Mouse (Mus musculus) heart, embryonic 13.5 days (tissue): ENCODE results near the gene Gata5. TPM values are rescaled to one million over a fixed set of nuclear protein-coding genes. Genes with fewer than 3 reads are reported as not detected.
A peak's percentile ranks its signal among the peaks of the same experiment; 100 is the strongest.

Experiments
- ATAC-seq: fragments of 200-750 bp; cut with Nextera tagmentation; 2 replicates; pipeline ENCODE4 v1.8.0; 2017; ENCODE audit warnings: moderate TSS enrichment; ENCODE audit not compliant: insufficient number of reproducible peaks, low FRiP score, low TSS enrichment; ENCODE audit errors: extremely low read depth
- H3K27ac ChIP-seq: fragments of 300-500 bp; sonication (generic); replicated peaks from 2 replicates; pipeline ENCODE4 v1.5.1; 2015; ENCODE audit warnings: moderate library complexity, mild to moderate bottlenecking, inconsistent platforms
- H3K27me3 ChIP-seq: fragments of 300-500 bp; sonication (generic); replicated peaks from 2 replicates; pipeline ENCODE4 v1.6.1; 2015; ENCODE audit warnings: mild to moderate bottlenecking, inconsistent platforms
- H3K36me3 ChIP-seq: fragments of 300-500 bp; sonication (generic); 2 replicates; pipeline ENCODE4 v1.6.1; 2015; ENCODE audit warnings: mild to moderate bottlenecking, inconsistent platforms
- H3K4me1 ChIP-seq: fragments of 300-500 bp; sonication (generic); 2 replicates; pipeline ENCODE4 v1.6.1; 2015; ENCODE audit warnings: inconsistent platforms
- H3K4me2 ChIP-seq: fragments of 300-500 bp; sonication (generic); 2 replicates; pipeline ENCODE4 v1.6.1; 2015; ENCODE audit warnings: inconsistent platforms, mild to moderate bottlenecking, moderate library complexity
- H3K4me3 ChIP-seq: fragments of 300-500 bp; sonication (generic); 2 replicates; pipeline ENCODE4 v1.5.1; 2015; ENCODE audit warnings: moderate library complexity, mild to moderate bottlenecking, inconsistent platforms
- H3K9ac ChIP-seq: fragments of 300-500 bp; sonication (generic); 2 replicates; pipeline ENCODE4 v1.6.1; 2015; ENCODE audit warnings: inconsistent platforms, mild to moderate bottlenecking, moderate library complexity
- H3K9me3 ChIP-seq: fragments of 300-500 bp; sonication (generic); 2 replicates; pipeline ENCODE4 v1.6.1; 2016; ENCODE audit warnings: inconsistent platforms
- WGBS: fragments of 180-500 bp; shearing (Covaris S2); methylation state at CpG from one replicate; pipeline ENCODE4 v1.1.7; 2015; ENCODE audit warnings: mixed read lengths; 5-methylcytosine and 5-hydroxymethylcytosine counted together
- polyA plus RNA-seq: library from polyadenylated mRNA; unstranded; fragments of >200 nt; fragmentation: Nextera tagmentation; extraction: Ambion mirVana; gene quantifications from 2 replicates; pipeline ENCODE4 v1.2.1, GENCODE M21; 2015

The Gata5 gene
- polyA plus RNA-seq, 1 experiment from 2014 or later: 14.7 TPM

DNA sequence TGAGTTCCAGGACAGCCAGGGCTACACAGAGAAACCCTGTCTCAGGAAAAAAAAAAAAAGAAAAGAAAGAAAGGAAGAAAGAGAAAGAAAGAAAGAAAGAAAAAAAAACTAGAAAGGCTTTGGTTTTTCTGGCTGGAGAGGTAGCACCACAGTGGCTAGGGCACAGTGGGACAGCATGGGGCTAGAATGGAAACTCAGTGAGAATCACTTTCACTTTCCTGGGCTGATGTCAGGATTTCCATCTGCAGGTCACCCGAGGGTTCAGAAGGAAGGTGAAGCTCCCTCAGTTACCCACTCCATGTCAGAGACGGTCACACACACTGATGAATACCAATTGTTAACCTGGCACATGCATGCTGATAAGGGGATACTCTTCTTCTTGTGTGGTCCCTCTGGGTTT, 26.8 kb downstream of the Gata5 start:
- Histone ChIP-seq H3K36me3 (no peaks in the 10 kb centered on the region), H3K9me3 (no peaks in the 10 kb centered on the region), H3K4me2 (no peak overlapping the region), H3K9ac (no peak overlapping the region), H3K4me3 (no peak overlapping the region), H3K27me3 (no peaks in the 10 kb centered on the region), H3K27ac (no peak overlapping the region), H3K4me1 (peaks cover 18% of the 10 kb centered on the region)
- no peak for ATAC-seq
- 35% methylated on average over 2 of the region's 2 CpGs for WGBS

DNA sequence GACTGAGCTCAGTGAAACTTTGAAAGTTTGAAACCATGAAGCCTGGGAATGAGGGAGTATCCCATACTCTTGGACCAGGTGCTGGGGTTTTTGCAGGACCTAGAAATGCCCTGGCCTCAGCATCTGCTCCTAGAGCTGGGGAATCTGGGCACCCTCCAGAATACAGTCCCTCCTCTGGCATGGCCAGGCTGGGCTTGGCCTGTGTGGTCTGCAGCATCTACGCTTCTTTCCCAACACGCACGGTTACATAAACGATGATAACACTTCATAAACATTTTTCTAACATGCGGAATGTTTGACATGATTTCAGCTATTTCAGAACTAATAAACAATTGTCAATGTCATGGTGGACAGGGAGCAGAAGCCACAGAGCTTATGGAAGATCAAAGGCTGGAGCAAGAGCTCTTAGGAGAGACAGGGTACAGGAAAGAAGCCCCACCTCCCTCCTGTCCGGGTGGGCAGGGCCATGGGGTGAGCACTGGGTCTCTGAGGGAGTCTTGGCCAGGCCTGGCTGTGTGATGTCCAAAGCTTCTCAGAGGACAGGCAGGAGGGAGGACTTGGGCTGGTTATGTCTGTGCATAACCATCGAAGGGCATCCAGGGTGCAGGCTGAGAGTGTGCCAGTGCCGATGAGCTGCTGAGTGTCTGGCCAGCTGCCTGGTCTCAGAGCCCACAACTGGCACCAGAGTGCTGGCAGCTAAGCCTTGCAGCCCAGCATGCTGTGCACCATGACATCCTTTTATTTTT, 27.9 kb downstream of the Gata5 start:
- no peaks in the 10 kb centered on the region for H3K27me3 ChIP-seq
- H3K4me1 ChIP-seq: peaks cover 16% of the 10 kb centered on the region
- no peaks in the 10 kb centered on the region for H3K36me3 ChIP-seq
- ATAC-seq: no peak
- WGBS: 64% methylated on average over 8 of the region's 8 CpGs
- H3K4me3 ChIP-seq: no peak overlapping the region
- no peak overlapping the region for H3K27ac ChIP-seq
- no peaks in the 10 kb centered on the region for H3K9me3 ChIP-seq
- H3K4me2 ChIP-seq: no peak overlapping the region
- H3K9ac ChIP-seq: 0 out of 2 replicates have a peak overlapping the region, but pooled peaks have one; percentile 11

DNA sequence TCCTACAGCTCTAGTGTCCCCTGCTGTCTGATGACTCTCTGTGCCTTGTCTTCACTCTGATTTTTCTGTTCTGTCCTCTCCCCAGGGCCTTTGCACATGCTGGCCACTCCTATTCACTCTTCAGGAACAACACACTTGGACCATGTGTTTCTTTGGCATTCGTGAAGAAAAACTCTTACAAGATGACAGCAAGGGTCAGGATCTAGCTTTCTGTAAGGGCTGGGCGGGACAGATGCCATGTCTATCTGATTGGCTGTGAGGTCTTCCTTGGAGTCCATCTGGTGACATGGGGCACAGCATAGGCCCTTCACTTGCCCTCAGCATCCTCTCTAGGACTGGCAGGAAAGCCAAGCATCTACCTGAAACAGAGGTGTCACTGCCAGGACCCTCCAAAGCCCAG, 28.5 kb downstream of the Gata5 start:
- peaks cover 13% of the 10 kb centered on the region for H3K4me1 ChIP-seq
- H3K4me2 ChIP-seq: no peak overlapping the region
- no peak overlapping the region for H3K4me3 ChIP-seq
- no peaks in the 10 kb centered on the region for H3K9me3 ChIP-seq
- 72% methylated on average over 2 of the region's 2 CpGs for WGBS
- no peaks in the 10 kb centered on the region for H3K27me3 ChIP-seq
- H3K36me3 ChIP-seq: no peaks in the 10 kb centered on the region
- H3K27ac ChIP-seq: no peak overlapping the region
- H3K9ac ChIP-seq: no peak overlapping the region
- no peak for ATAC-seq

DNA sequence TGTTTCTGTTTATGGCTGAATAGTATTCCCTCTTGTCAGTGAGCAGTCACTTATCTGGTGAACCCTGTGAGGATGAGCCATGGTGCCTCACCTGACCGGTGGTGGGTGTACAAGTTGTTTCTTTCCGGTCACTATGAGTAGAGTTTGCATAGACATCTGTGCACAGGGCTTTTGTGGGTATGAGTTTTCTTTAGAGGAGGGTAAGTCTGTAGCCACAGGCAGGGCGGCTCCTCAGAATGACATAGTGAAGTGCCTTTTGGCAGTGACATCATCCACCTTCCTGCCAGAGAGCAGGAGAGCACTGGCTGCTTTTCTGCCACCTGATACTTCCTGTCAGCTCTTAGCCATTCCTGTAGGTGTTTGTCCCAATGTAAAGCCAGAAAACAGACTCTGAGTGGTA, 29.0 kb downstream of the Gata5 start:
- H3K9me3 ChIP-seq: no peaks in the 10 kb centered on the region
- no peak overlapping the region for H3K4me2 ChIP-seq
- 73% methylated on average over 3 of the region's 3 CpGs for WGBS
- no peaks in the 10 kb centered on the region for H3K36me3 ChIP-seq
- H3K27ac ChIP-seq: no peak overlapping the region
- no peak overlapping the region for H3K4me3 ChIP-seq
- no peak overlapping the region for H3K9ac ChIP-seq
- H3K27me3 ChIP-seq: no peaks in the 10 kb centered on the region
- peaks cover 13% of the 10 kb centered on the region for H3K4me1 ChIP-seq
- no peak for ATAC-seq

DNA sequence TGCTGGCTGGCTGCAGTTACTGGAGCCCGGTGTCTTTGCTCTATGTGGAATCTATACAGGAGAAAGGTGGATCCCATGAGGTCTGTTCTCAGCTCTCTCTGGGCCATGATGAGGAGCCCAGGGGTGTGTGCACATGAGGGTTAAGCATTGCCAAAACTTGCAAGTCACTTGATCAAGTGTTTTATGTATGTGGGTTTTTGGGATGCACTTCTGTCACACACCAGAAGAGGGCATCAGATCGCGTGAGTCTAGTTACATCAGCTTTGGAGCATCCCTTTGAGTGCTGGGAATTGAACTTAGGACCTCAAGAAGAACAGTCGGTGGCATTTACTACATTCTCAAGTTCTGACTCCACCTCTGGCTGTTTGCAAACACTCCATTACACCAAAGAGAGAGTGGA, 29.9 kb downstream of the Gata5 start:
- no peak overlapping the region for H3K9ac ChIP-seq
- no peak overlapping the region for H3K27ac ChIP-seq
- WGBS: 58% methylated on average over 4 of the region's 4 CpGs
- peaks cover 16% of the 10 kb centered on the region for H3K4me1 ChIP-seq
- no peak for ATAC-seq
- H3K36me3 ChIP-seq: no peaks in the 10 kb centered on the region
- no peak overlapping the region for H3K4me2 ChIP-seq
- H3K9me3 ChIP-seq: no peaks in the 10 kb centered on the region
- no peak overlapping the region for H3K4me3 ChIP-seq
- H3K27me3 ChIP-seq: no peaks in the 10 kb centered on the region

DNA sequence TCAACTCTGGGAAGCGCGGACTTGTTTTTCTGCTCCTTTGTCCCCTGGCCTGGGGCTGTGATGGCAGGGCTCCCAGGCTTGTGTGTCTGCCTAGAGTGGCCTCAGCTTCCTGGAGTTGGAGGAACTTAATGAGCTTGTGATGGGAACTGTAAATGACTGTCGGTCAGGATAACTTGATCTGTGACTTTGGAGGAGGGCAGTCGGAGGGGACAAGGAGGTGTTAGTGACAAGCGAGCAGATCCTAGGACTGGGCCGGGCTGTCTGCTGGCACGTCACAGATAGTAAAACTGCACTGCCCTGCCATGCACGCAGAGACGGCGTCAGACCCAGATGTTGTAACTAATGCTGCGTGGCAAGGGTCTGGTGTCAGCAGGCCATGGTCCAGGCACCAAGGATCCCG, 31.0 kb downstream of the Gata5 start:
- H3K27me3 ChIP-seq: no peaks in the 10 kb centered on the region
- no peaks in the 10 kb centered on the region for H3K36me3 ChIP-seq
- H3K4me1 ChIP-seq: peaks cover 16% of the 10 kb centered on the region
- WGBS: 50% methylated on average over 12 of the region's 12 CpGs
- no peak for ATAC-seq
- no peak overlapping the region for H3K4me3 ChIP-seq
- no peak overlapping the region for H3K9ac ChIP-seq
- H3K9me3 ChIP-seq: no peaks in the 10 kb centered on the region
- H3K27ac ChIP-seq: no peak overlapping the region
- no peak overlapping the region for H3K4me2 ChIP-seq

DNA sequence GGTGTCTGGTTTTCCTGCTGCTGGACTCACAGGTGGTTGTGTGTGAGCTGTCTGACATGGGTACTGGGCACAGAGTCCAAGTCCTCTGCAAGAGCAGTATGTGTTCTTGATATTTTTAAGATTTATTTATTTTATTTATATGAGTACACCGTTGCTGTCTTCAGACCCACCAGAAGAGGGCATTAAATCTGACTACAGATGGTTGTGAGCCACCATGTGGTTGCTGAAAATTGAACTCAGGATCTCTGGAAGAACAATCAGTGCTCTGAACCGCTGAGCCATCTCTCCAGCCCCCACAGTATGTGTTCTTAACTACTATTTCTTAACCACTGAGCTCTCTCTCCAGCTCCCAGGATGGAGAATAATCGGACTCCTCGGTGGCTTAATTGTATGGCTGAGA, 32.3 kb downstream of the Gata5 start:
- peaks cover 16% of the 10 kb centered on the region for H3K4me1 ChIP-seq
- no peak overlapping the region for H3K4me3 ChIP-seq
- no peaks in the 10 kb centered on the region for H3K36me3 ChIP-seq
- no peaks in the 10 kb centered on the region for H3K9me3 ChIP-seq
- WGBS: 82% methylated on average over 4 of the region's 4 CpGs
- no peak overlapping the region for H3K4me2 ChIP-seq
- ATAC-seq: no peak
- H3K27ac ChIP-seq: no peak overlapping the region
- H3K9ac ChIP-seq: no peak overlapping the region
- H3K27me3 ChIP-seq: no peaks in the 10 kb centered on the region

DNA sequence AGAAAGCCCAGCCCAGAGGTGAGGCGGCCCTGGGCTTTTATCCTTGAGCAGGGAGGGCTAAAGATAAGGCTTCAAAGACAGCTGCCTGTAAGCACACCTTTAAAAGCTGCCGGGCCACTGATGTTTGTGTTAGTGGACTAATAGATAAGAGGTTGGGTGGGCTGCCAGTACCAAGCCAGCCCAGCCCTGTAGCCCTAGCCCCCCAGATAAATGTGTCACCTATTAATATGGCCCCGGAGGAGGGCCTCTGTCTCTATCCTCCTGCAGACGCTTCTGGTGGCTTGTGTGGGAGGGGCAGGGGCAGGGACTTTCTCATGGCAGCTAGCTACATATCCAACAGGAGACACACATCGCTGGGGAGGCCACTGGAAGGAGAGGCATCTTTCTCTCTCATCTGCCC, 33.7 kb downstream of the Gata5 start:
- H3K9ac ChIP-seq: no peak overlapping the region
- peaks cover 13% of the 10 kb centered on the region for H3K4me1 ChIP-seq
- H3K4me3 ChIP-seq: no peak overlapping the region
- no peak overlapping the region for H3K27ac ChIP-seq
- no peaks in the 10 kb centered on the region for H3K36me3 ChIP-seq
- H3K27me3 ChIP-seq: no peaks in the 10 kb centered on the region
- no peaks in the 10 kb centered on the region for H3K9me3 ChIP-seq
- 23% methylated on average over 5 of the region's 5 CpGs for WGBS
- ATAC-seq: no peak
- H3K4me2 ChIP-seq: no peak overlapping the region

DNA sequence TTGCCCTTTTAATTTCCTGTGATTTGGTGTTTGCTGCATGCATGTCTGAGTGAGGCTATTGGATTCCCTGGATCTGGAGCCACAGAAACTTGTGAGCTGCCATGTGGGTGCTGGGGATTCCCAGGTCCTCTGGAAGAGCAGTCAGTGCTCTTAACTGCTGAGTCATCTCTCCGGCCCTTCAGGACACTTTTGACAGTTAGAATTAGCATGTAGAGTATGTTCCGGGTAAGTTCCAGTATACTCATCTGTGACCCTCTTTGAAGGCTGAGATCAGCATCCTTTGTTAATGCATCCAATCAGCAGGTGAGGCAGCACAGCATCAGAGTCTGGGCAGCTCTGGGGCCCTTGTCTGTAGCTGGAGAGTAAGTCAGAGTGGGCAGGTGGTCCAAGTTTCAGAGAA, 34.2 kb downstream of the Gata5 start:
- WGBS: 36% methylated on average over 2 of the region's 2 CpGs
- Histone ChIP-seq H3K9ac (no peak overlapping the region), H3K4me2 (no peak overlapping the region), H3K4me1 (peaks cover 13% of the 10 kb centered on the region), H3K27ac (no peak overlapping the region), H3K36me3 (no peaks in the 10 kb centered on the region), H3K27me3 (no peaks in the 10 kb centered on the region), H3K4me3 (no peak overlapping the region), H3K9me3 (no peaks in the 10 kb centered on the region)
- no peak for ATAC-seq

DNA sequence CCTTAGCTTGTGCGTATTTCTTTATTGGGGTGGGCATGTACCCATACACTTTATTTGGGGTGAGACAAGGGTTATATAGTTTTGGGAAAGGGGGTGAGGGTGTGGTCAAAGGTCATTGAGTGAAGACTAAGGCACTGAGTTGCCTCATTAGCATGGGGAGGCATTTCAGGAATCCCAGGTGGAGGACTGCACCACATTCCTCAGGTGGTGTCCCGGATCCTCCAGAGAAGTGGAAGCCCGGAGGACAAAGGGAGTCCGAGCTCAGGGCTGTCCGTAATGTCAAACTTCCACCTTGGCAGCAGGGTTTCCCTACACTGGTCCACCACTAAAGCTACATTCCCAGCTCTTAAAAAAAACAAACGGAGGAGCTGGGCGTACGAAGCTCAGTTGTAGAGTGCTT, 41.6 kb downstream of the Gata5 start:
- no peak overlapping the region for H3K27ac ChIP-seq
- no peaks in the 10 kb centered on the region for H3K27me3 ChIP-seq
- 62% methylated on average over 8 of the region's 8 CpGs for WGBS
- no peaks in the 10 kb centered on the region for H3K9me3 ChIP-seq
- H3K4me2 ChIP-seq: no peak overlapping the region
- H3K36me3 ChIP-seq: no peaks in the 10 kb centered on the region
- no peak for ATAC-seq
- H3K9ac ChIP-seq: no peak overlapping the region
- no peak overlapping the region for H3K4me3 ChIP-seq
- H3K4me1 ChIP-seq: peaks cover 29% of the 10 kb centered on the region

DNA sequence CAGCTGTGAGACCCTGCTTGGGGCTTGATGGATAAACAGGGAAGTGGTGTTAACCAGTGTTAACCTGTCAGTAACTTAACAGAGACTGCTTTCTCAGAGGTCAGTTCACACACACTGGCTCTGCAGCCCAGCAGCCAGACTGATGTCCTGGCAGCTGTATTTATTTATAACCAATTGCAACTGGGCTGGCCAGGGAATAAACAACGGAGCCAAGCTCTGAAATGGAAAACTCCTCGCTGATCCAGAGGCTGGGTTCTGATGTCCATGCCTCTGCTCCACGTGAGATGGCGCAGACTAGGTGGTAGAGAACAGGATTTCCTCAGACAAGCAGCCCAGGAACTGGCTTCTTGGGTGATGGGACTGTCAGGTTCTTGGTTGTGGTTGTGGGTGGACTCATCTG, 42.5 kb downstream of the Gata5 start:
- H3K4me1 ChIP-seq: peaks cover 29% of the 10 kb centered on the region
- no peak overlapping the region for H3K4me3 ChIP-seq
- H3K9ac ChIP-seq: 0 out of 2 replicates have a peak overlapping the region, but pooled peaks have one; percentile 19
- no peak overlapping the region for H3K4me2 ChIP-seq
- 61% methylated on average over 4 of the region's 4 CpGs for WGBS
- no peaks in the 10 kb centered on the region for H3K9me3 ChIP-seq
- H3K27ac ChIP-seq: no peak overlapping the region
- H3K36me3 ChIP-seq: no peaks in the 10 kb centered on the region
- no peaks in the 10 kb centered on the region for H3K27me3 ChIP-seq
- no peak for ATAC-seq

DNA sequence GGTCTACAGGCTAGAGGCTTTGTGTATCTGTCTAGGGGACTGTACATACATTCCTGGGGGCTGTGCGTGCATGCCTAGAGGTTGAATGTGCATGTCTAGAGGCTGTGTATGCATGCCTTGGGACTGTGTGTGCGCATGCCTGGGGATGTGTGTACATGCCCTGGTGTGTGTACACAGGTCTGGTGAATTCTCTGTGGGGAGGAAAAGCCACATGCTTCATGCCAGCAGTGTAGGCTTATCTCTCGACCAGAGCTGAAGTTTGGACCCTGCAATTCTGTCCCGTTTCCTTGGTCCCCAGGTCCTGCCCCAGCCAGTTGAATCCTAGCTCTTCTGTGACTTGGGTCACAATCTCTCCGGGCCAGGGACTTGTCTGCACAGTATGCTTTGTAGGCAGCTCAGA, 42.9 kb downstream of the Gata5 start:
- 67% methylated on average over 5 of the region's 5 CpGs for WGBS
- H3K27me3 ChIP-seq: no peaks in the 10 kb centered on the region
- H3K9ac ChIP-seq: no peak overlapping the region
- H3K4me2 ChIP-seq: no peak overlapping the region
- H3K36me3 ChIP-seq: no peaks in the 10 kb centered on the region
- H3K9me3 ChIP-seq: no peaks in the 10 kb centered on the region
- H3K4me3 ChIP-seq: no peak overlapping the region
- ATAC-seq: no peak
- H3K4me1 ChIP-seq: peaks cover 29% of the 10 kb centered on the region
- H3K27ac ChIP-seq: no peak overlapping the region
